Mouse (Mus musculus): ENCODE results near the gene Rhov.

Gene Rhov

GRCm38 (mm10) chr2:119292281-119292680 is 21.2 kb upstream of the Rhov start:
- DNase-seq (ENCODE audit: low spot score in 2 of 2) = no peak

- peak in 1 of 2 experiments; percentile 23 for DNase-seq (ENCODE audit: low spot score in 2 of 2)
Measured at GRCm38 (mm10) chr2:119289014-119289416, 17.9 kb upstream of the Rhov start.

GRCm38 (mm10) chr2:119288270-119288882 is 17.3 kb upstream of the Rhov start, which contains the start of gene Vps18:
Gene Vps18, plus strand, starts transcription at chr2:119288740.
- DNase-seq (ENCODE audit: low spot score in 2 of 2) = peak; percentile 93 to 98

- DNase-seq (ENCODE audit: low spot score in 2 of 2) = no peak
Measured at GRCm38 (mm10) chr2:119287372-119287771, 16.3 kb upstream of the Rhov start.

- DNase-seq (ENCODE audit: low spot score in 2 of 2) = no peak
Measured at GRCm38 (mm10) chr2:119281899-119282565, 11.0 kb upstream of the Rhov start.

- no peak for DNase-seq (ENCODE audit: low spot score in 2 of 2)
Measured at GRCm38 (mm10) chr2:119277810-119278209, 6.7 kb upstream of the Rhov start.

- DNase-seq (ENCODE audit: low spot score in 2 of 2) = no peak
Measured at GRCm38 (mm10) chr2:119276926-119277325, 5.9 kb upstream of the Rhov start.

- DNase-seq (ENCODE audit: low spot score in 2 of 2) = no peak
Measured at GRCm38 (mm10) chr2:119274126-119274525, 3.1 kb upstream of the Rhov start.

- no peak for DNase-seq (ENCODE audit: low spot score in 2 of 2)
Measured at GRCm38 (mm10) chr2:119270286-119270642, 808 bp downstream of the Rhov start.

- DNase-seq (ENCODE audit: low spot score in 2 of 2) = no peak
Measured at GRCm38 (mm10) chr2:119263813-119264212, 7.3 kb downstream of the Rhov start.

GRCm38 (mm10) chr2:119262978-119263377 is 8.1 kb downstream of the Rhov start:
- no peak for DNase-seq (ENCODE audit: low spot score in 2 of 2)

GRCm38 (mm10) chr2:119261326-119261725 is 9.7 kb downstream of the Rhov start:
- DNase-seq (ENCODE audit: low spot score in 2 of 2) = no peak

GRCm38 (mm10) chr2:119260518-119260917 is 10.6 kb downstream of the Rhov start:
- DNase-seq (ENCODE audit: low spot score in 2 of 2) = no peak

GRCm38 (mm10) chr2:119254976-119255375 is 16.1 kb downstream of the Rhov start:
- no peak for DNase-seq (ENCODE audit: low spot score in 2 of 2)

- peak; percentile 66 to 79 for DNase-seq (ENCODE audit: low spot score in 2 of 2)
Measured at GRCm38 (mm10) chr2:119250826-119251478, 20.1 kb downstream of the Rhov start.

- DNase-seq (ENCODE audit: low spot score in 2 of 2) = no peak
Measured at GRCm38 (mm10) chr2:119250377-119250776, 20.7 kb downstream of the Rhov start.

GRCm38 (mm10) chr2:119249592-119250061 is 21.4 kb downstream of the Rhov start:
- DNase-seq (ENCODE audit: low spot score in 2 of 2) = no peak

GRCm38 (mm10) chr2:119247904-119248303 is 23.2 kb downstream of the Rhov start:
- DNase-seq (ENCODE audit: low spot score in 2 of 2) = no peak

- DNase-seq (ENCODE audit: low spot score in 2 of 2) = no peak
Measured at GRCm38 (mm10) chr2:119245246-119245645, 25.8 kb downstream of the Rhov start.

GRCm38 (mm10) chr2:119242548-119242947 is 28.5 kb downstream of the Rhov start:
- no peak for DNase-seq (ENCODE audit: low spot score in 2 of 2)

- no peak for DNase-seq (ENCODE audit: low spot score in 2 of 2)
Measured at GRCm38 (mm10) chr2:119240819-119241186, 30.3 kb downstream of the Rhov start.

- DNase-seq (ENCODE audit: low spot score in 2 of 2) = no peak
Measured at GRCm38 (mm10) chr2:119240075-119240818, 30.8 kb downstream of the Rhov start.

Data from spleen, postnatal 14 days (tissue).